Mouse (Mus musculus): ENCODE measurements around the gene Bik. TPM values are rescaled to one million over a fixed set of nuclear protein-coding genes. Genes with fewer than 3 reads are reported as not detected.
A peak's percentile ranks its signal among the peaks of the same experiment; 100 is the strongest.

Bik gene
- total RNA-seq, 2 experiments from 2014 or later = 3.9 to 4.8 TPM

- DNase-seq (ENCODE audit: low spot score in 2 of 2) = no peak
Measured at GRCm38 (mm10) chr15:83541647-83542287, 15.1 kb downstream of the Bik start.

- no peak for DNase-seq (ENCODE audit: low spot score in 2 of 2)
Measured at GRCm38 (mm10) chr15:83546029-83546428, 19.4 kb downstream of the Bik start.

GRCm38 (mm10) chr15:83547144-83547543 is 20.5 kb downstream of the Bik start:
- DNase-seq (ENCODE audit: low spot score in 2 of 2) = no peak

GRCm38 (mm10) chr15:83550137-83550536 is 23.5 kb downstream of the Bik start:
- no peak for DNase-seq (ENCODE audit: low spot score in 2 of 2)

GRCm38 (mm10) chr15:83553831-83554230 is 27.2 kb downstream of the Bik start:
- no peak for DNase-seq (ENCODE audit: low spot score in 2 of 2)

GRCm38 (mm10) chr15:83555161-83555974 is 28.7 kb downstream of the Bik start:
- peak; percentile 84 to 85 for DNase-seq (ENCODE audit: low spot score in 2 of 2)

GRCm38 (mm10) chr15:83560941-83561477 is 34.3 kb downstream of the Bik start:
- DNase-seq (ENCODE audit: low spot score in 2 of 2) = no peak

GRCm38 (mm10) chr15:83562626-83563270 is 36.1 kb downstream of the Bik start:
- peak; percentile 66 to 72 for DNase-seq (ENCODE audit: low spot score in 2 of 2)

- DNase-seq (ENCODE audit: low spot score in 2 of 2) = peak; percentile 78 to 79
Measured at GRCm38 (mm10) chr15:83563327-83563856, 36.7 kb downstream of the Bik start, which contains the start of the genes Tspo and Mcat. TSS of gene Tspo (plus strand) at chr15:83563592. TSS of gene Mcat (minus strand) at chr15:83563787.

GRCm38 (mm10) chr15:83563857-83564651 is 37.4 kb downstream of the Bik start:
- peak; percentile 60 to 64 for DNase-seq (ENCODE audit: low spot score in 2 of 2)

- peak; percentile 55 to 65 for DNase-seq (ENCODE audit: low spot score in 2 of 2)
Measured at GRCm38 (mm10) chr15:83565434-83565833, 38.8 kb downstream of the Bik start.

GRCm38 (mm10) chr15:83566006-83566405 is 39.3 kb downstream of the Bik start:
- no peak for DNase-seq (ENCODE audit: low spot score in 2 of 2)

- DNase-seq (ENCODE audit: low spot score in 2 of 2) = no peak
Measured at GRCm38 (mm10) chr15:83567728-83568127, 41.1 kb downstream of the Bik start.

- no peak for DNase-seq (ENCODE audit: low spot score in 2 of 2)
Measured at GRCm38 (mm10) chr15:83568544-83568943, 41.9 kb downstream of the Bik start.

- DNase-seq (ENCODE audit: low spot score in 2 of 2) = no peak
Measured at GRCm38 (mm10) chr15:83569682-83570081, 43.0 kb downstream of the Bik start.

- DNase-seq (ENCODE audit: low spot score in 2 of 2) = no peak
Measured at GRCm38 (mm10) chr15:83570641-83571040, 44.0 kb downstream of the Bik start.

- no peak for DNase-seq (ENCODE audit: low spot score in 2 of 2)
Measured at GRCm38 (mm10) chr15:83571636-83572035, 45.0 kb downstream of the Bik start.

GRCm38 (mm10) chr15:83572132-83572531 is 45.5 kb downstream of the Bik start:
- no peak for DNase-seq (ENCODE audit: low spot score in 2 of 2)

- DNase-seq (ENCODE audit: low spot score in 2 of 2) = no peak
Measured at GRCm38 (mm10) chr15:83573606-83574005, 46.9 kb downstream of the Bik start.

GRCm38 (mm10) chr15:83574731-83575351 is 48.2 kb downstream of the Bik start:
- DNase-seq (ENCODE audit: low spot score in 2 of 2) = peak in 1 of 2 experiments; percentile 49
